Mouse (Mus musculus): ENCODE data around the gene Tgm2.

The Tgm2 gene

GRCm38 (mm10) chr2:158146223-158146622 is at the start of gene Tgm2:
Gene Tgm2, minus strand, starts transcription at chr2:158146436.
- peak; percentile 91 for DNase-seq (ENCODE audit: low spot score)

DNA sequence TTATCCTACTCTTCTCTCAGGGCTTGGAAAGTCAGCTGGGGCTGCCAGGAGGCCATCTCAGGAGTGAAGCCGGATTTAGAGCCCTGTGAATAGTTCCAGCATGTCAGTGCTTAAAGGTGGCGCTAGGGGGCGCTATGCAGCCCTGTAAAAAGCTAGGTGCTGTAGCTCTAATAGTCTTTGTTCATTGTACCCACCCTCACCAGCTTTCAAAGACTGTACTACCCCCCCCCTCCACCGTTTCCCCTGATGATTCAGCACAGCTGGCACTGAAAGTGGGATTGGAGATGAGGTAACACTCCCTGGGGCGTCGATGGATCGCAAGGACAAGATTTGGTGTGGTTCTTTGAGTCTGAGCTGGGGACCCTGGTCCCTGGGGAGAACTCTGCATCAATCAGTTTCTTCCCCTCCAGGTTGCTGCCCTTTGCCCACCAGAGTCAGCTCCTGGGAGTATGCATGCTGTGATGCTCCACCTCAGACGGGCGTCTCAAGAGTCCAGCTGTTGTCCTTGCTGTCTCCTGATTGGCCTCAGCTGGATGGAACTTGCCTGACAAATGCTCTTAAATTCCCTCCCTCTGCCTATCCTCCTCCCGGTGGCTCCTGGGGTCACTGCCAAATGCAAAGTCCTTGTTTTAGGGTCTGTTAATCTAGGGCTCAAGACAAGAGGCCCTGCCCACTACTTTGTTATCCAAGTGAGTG is 48.9 kb upstream of the Tgm2 start:
- peak; percentile 58 for DNase-seq (ENCODE audit: low spot score)

DNA sequence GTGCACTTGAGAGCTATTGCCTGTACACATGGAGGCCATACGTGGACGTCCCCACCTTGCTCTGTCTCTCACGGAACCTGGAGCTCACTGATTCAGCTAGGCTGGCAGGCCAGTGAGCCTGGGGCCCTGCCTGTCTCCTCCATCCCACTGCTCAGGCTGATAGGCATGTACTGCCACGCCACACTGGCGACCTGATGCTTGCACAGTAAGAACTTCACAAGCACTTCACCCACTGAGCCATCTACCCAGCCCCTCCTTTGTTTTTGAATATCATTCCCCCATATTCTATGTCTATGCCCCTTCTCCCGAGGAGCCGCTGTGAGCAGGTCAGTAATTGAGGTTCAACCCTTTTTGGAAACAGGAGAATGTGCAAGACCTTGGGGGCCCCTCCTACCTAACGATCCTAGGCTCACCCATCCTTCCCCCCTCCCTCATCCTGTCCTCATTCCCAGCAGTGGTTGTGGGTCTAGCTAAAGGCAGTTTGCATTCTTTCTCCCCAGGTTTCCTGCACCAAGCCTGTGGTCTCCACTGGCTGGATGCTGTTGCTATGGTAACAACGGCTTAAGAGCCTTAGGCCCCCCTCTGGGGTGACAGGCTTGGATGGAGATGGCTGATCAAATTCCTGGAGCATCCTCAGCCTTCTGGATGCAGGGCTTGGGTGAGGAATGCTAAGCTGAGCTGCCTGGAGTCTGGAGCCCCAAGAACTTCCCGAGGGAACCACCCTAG is 47.5 kb upstream of the Tgm2 start:
- no peak for DNase-seq (ENCODE audit: low spot score)

DNA sequence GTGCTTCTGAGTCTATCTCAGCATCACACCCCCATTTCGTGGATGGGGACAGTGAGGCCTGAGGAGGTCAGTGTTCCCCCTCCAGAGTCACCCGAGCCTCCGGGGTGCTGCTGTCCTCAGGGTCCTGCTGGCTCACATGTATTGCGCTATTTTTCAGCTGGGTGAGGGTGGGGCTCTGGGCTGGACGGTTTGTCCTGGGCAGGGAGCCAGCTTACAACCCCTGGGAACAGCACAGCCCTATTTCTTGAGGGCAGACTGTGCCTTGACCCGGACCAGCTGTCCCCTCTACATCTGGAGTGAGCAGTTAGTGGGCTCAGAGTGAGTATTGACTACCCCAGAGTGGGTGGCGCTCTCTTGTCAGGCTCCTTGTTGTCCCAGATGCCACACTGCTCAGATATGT is 44.9 kb upstream of the Tgm2 start:
- DNase-seq (ENCODE audit: low spot score), result no peak

- DNase-seq (ENCODE audit: low spot score), result no peak
Observed at GRCm38 (mm10) chr2:158189451-158189850, 43.2 kb upstream of the Tgm2 start.

GRCm38 (mm10) chr2:158186206-158186871 is 40.1 kb upstream of the Tgm2 start:
- no peak for DNase-seq (ENCODE audit: low spot score)

- no peak for DNase-seq (ENCODE audit: low spot score)
Observed at GRCm38 (mm10) chr2:158183266-158183665, 37.0 kb upstream of the Tgm2 start.

GRCm38 (mm10) chr2:158181932-158182331 is 35.7 kb upstream of the Tgm2 start:
- no peak for DNase-seq (ENCODE audit: low spot score)

DNA sequence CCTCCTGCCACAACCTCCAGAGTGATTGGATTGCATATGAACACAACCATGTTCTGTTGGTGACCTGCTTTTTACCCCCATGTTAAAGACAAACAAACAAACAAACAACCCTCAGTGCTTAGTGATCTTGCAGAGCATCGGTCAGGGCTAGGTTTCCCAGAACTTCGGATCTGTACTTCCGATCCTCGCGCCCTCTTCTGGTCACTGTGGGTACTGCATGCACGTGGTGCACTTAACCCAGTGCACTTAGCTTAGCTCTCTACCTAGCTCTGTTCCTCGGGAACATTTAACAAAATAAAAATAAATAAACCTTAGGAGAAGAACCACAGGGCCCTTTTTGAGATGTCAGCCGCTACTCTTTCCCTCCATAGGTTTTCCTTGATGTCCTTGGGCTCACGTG is 34.6 kb upstream of the Tgm2 start:
- peak; percentile 63 for DNase-seq (ENCODE audit: low spot score)

- no peak for DNase-seq (ENCODE audit: low spot score)
Observed at GRCm38 (mm10) chr2:158179370-158180111, 33.3 kb upstream of the Tgm2 start.

DNA sequence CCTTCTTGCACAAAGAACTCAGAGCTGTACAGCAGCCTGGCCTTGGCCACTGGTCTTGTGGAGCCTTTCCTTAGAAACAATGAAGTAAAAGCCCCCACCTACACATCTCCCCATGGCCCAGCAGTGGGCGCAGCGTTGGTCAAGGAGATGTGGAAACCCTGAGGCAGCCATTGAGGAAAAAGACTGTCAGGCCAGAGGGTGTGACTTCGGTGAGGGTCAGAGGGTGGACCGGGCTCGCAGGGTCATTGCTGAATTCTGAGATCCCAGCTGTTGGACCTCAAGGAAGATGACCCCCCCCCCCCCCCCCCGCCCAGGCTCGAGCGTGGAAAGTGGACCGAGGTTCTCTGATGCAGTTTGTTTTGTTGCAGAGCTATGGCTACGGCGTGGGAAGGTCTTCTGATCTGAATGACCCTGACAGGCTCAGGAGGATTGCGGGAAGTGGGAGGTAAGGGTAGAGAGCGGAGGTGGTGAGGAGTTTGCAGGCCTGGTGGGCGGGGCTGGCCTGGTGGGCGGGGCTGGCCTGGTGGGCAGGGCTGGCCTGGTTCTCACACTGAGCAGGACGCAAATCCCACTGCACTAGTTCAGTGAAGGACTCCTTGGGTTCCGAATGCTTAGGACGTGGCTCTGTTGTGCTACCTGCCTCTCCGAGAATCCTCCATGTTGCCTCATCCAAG is 32.6 kb upstream of the Tgm2 start:
- peak; percentile 51 for DNase-seq (ENCODE audit: low spot score)

- no peak for DNase-seq (ENCODE audit: low spot score)
Observed at GRCm38 (mm10) chr2:158178139-158178538, 31.9 kb upstream of the Tgm2 start.

- DNase-seq (ENCODE audit: low spot score), result no peak
Observed at GRCm38 (mm10) chr2:158177574-158177973, 31.3 kb upstream of the Tgm2 start.

DNA sequence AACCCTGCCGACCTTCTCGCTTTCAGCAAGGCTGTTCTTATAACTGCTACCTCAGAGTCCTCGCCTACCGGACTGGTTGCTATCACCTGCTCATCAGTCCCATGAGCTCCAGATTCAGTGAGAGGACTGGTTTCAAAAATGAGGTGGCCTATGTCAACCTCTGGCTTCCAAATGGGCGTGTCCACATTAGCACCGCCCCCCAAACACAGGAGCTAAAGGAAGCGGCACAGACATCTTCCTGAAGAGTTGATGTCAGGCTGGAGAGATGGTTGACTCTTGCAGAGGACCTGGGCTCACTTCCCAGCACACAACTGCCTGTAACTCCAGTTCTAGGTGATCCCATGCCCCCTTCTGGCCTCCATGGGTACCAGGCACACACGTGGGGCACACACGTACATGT is 30.5 kb upstream of the Tgm2 start:
- DNase-seq (ENCODE audit: low spot score), result no peak

- no peak for DNase-seq (ENCODE audit: low spot score)
Observed at GRCm38 (mm10) chr2:158175433-158175832, 29.2 kb upstream of the Tgm2 start.

- no peak for DNase-seq (ENCODE audit: low spot score)
Observed at GRCm38 (mm10) chr2:158174958-158175357, 28.7 kb upstream of the Tgm2 start.

- DNase-seq (ENCODE audit: low spot score), result no peak
Observed at GRCm38 (mm10) chr2:158174438-158174837, 28.2 kb upstream of the Tgm2 start.

- no peak for DNase-seq (ENCODE audit: low spot score)
Observed at GRCm38 (mm10) chr2:158170394-158170793, 24.2 kb upstream of the Tgm2 start.

- no peak for DNase-seq (ENCODE audit: low spot score)
Observed at GRCm38 (mm10) chr2:158169771-158170170, 23.5 kb upstream of the Tgm2 start.

GRCm38 (mm10) chr2:158169351-158169750 is 23.1 kb upstream of the Tgm2 start:
- DNase-seq (ENCODE audit: low spot score), result no peak

DNA sequence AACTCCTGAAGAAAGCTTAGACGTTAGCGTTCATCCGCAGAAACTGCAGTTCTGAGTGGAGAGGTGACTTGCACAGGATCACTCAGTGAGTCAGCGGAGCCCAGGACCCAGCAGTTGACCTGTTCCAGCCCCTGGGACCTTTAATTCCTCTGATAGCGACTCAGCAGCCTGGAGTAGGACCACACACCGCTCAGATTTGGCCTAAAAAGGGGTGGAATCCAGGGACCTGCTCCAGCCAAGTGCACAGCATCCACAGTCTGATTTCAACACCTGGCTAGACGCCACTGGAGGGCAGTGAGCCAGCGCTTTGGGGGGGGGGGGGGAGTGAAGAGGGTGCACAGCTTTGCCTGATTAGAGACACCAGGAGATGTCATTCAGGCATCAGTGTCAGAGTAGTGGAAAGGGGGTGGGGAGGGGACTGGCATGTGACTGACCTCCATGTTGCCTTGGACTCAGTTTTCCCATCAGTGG is 22.5 kb upstream of the Tgm2 start:
- no peak for DNase-seq (ENCODE audit: low spot score)
